Mouse (Mus musculus): ENCODE measurements around the gene Trim40. TPM values are rescaled to one million over a fixed set of nuclear protein-coding genes. Genes with fewer than 3 reads are reported as not detected.

The Trim40 gene
- polyA plus RNA-seq, 1 experiment from 2014 or later = not detected

- CTCF ChIA-PET = interaction anchor here (1.6 to 1.9 kb wide), 2 partner anchors 19 to 28 kb away, joined by 3 to 6 read pairs; no protein-coding TSS in a partner anchor
- ATAC-seq (no peak), DNase-seq (ENCODE audit: low read depth, low spot score) (no peak)
- POLR2A ChIA-PET = interaction anchor here (0.6 kb wide), 1 partner anchor 69 kb away, joined by 3 read pairs; no protein-coding TSS in a partner anchor
- in situ Hi-C loops (cut with MboI; ENCODE audit: low pct_unique_long_range_greater_than_20kb) = loop anchor here (5.0 kb wide), 1 partner anchor 82 kb away; the partner anchor contains the start of gene Zfp57
- H3K27me3 ChIP-seq = no peaks in the 10 kb centered on the region
- TF ChIP-seq CTCF (IDR thresholded peaks at IDR 0.05) = no peak
Observed at GRCm38 (mm10) chr17:36920239-36920638, 30.3 kb upstream of the Trim40 start.

GRCm38 (mm10) chr17:36915076-36915475, 25.2 kb upstream of the Trim40 start:
- peaks cover under 1% of the 10 kb centered on the region for H3K27me3 ChIP-seq
- ChIA-PET CTCF (interaction anchor here (1.1 to 7.7 kb wide), 12 partner anchors 10 to 133 kb away, joined by 3 to 51 read pairs (median 10); partner anchors contain the start of genes Trim31 and Trim40), POLR2A (interaction anchor here (1.2 kb wide), 1 partner anchor 131 kb away, joined by 3 read pairs; no protein-coding TSS in a partner anchor)
- no peak for ATAC-seq
- no peak for DNase-seq (ENCODE audit: low read depth, low spot score)
- TF ChIP-seq CTCF (IDR thresholded peaks at IDR 0.05) = peak; percentile 59
- in situ Hi-C loops (cut with MboI; ENCODE audit: low pct_unique_long_range_greater_than_20kb) = no loop called here

DNA sequence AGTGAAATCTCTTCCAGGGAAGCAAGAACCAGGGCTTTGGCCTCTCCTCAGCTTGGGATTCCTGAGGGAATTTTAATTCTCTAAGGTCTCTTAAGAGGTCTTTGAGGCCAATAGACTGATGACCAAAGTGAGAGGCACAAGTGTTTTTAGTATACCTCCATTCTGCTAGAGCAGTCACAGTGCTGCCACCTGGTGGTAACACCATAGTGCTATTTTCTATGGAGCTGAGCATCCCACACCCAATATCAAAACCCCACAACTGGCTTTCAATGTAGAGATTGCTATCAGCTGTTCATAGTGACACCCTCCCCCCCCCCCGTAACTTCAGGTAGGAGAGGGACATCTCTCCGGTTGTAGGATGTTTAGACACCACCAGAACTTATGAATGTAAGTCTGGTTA, 24.2 kb upstream of the Trim40 start:
- ChIA-PET CTCF (interaction anchor here (0.8 to 7.7 kb wide), 19 partner anchors 9 to 134 kb away, joined by 3 to 51 read pairs (median 6); partner anchors contain the start of genes Trim31 and Trim40), POLR2A (interaction anchor here (1.2 kb wide), 1 partner anchor 132 kb away, joined by 3 read pairs; no protein-coding TSS in a partner anchor)
- in situ Hi-C loops (cut with MboI; ENCODE audit: low pct_unique_long_range_greater_than_20kb) = no loop called here
- ATAC-seq (peak; percentile 76), DNase-seq (ENCODE audit: low read depth, low spot score) (no peak)
- peaks cover 5% of the 10 kb centered on the region for H3K27me3 ChIP-seq
- TF ChIP-seq CTCF (IDR thresholded peaks at IDR 0.05) = peak; percentile 71

DNA sequence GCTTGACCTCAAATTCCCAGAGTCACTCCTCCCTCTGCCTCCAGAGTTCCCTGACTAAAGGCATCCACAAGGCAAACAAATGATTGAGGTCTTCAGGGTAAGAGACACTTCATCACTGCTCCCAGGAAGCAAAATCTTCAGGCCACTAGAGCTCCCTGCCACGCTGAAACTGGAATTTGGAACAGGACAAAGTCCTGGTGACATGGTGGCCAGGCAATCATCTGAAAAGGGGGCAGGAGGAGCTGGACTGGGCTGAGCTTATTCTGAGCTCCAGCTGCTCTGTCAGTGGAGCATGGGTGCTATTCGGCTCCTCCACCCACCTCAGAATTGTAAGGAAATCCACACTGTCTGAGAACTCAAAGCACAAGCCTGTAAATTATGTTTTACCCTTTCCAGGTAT, 22.1 kb upstream of the Trim40 start:
- ATAC-seq (no peak), DNase-seq (ENCODE audit: low read depth, low spot score) (no peak)
- TF ChIP-seq CTCF (IDR thresholded peaks at IDR 0.05) = no peak
- ChIA-PET POLR2A (no interaction called here), CTCF (interaction anchor here (1.2 to 7.7 kb wide), 3 partner anchors 11 to 136 kb away, joined by 4 to 51 read pairs (median 11); partner anchors contain the start of gene Trim40)
- peaks cover 7% of the 10 kb centered on the region for H3K27me3 ChIP-seq
- in situ Hi-C loops (cut with MboI; ENCODE audit: low pct_unique_long_range_greater_than_20kb) = no loop called here

- CTCF ChIA-PET = interaction anchor here (7.7 kb wide), 1 partner anchor 18 kb away, joined by 51 read pairs; the partner anchor contains the start of gene Trim40
- peaks cover 15% of the 10 kb centered on the region for H3K27me3 ChIP-seq
- DNase-seq (ENCODE audit: low read depth, low spot score) (no peak), ATAC-seq (no peak)
- no peak for TF ChIP-seq CTCF (IDR thresholded peaks at IDR 0.05)
- POLR2A ChIA-PET = no interaction called here
- in situ Hi-C loops (cut with MboI; ENCODE audit: low pct_unique_long_range_greater_than_20kb) = no loop called here
Observed at GRCm38 (mm10) chr17:36909802-36910201, 19.9 kb upstream of the Trim40 start.

DNA sequence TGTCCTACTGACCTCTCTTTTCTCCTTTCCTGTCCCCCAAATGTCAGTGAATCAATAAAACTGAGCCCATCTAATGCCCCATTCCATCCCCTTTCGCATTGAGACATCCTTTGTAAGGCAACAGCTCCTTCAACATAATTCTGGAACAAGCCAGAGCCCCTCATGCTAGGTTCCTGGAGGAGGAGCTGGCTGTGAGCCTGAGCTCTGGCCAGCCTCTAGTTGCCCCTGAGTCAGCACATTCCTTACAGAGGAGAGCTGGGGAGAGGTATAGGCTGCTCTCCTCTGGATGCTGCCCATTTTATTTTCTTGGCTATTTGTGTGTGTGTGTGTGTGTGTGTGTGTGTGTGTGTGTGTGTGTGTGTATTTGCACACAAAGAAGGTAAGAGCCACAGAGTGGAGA, 18.3 kb upstream of the Trim40 start:
- DNase-seq (ENCODE audit: low read depth, low spot score) (no peak), ATAC-seq (no peak)
- in situ Hi-C loops (cut with MboI; ENCODE audit: low pct_unique_long_range_greater_than_20kb) = no loop called here
- ChIA-PET CTCF (interaction anchor here (1.8 to 1.9 kb wide), 2 partner anchors 15 to 89 kb away, joined by 5 to 10 read pairs; no protein-coding TSS in a partner anchor), POLR2A (no interaction called here)
- H3K27me3 ChIP-seq = peaks cover 21% of the 10 kb centered on the region
- no peak for TF ChIP-seq CTCF (IDR thresholded peaks at IDR 0.05)

- no peak for DNase-seq (ENCODE audit: low read depth, low spot score)
- H3K27me3 ChIP-seq = peaks cover 27% of the 10 kb centered on the region
- ChIA-PET CTCF (interaction anchor here (1.0 to 4.1 kb wide), 3 partner anchors 10 to 20 kb away, joined by 4 to 27 read pairs (median 10); no protein-coding TSS in a partner anchor), POLR2A (no interaction called here)
- no peak for ATAC-seq
- in situ Hi-C loops (cut with MboI; ENCODE audit: low pct_unique_long_range_greater_than_20kb) = no loop called here
- TF ChIP-seq CTCF (IDR thresholded peaks at IDR 0.05) = no peak
Observed at GRCm38 (mm10) chr17:36903651-36904050, 13.7 kb upstream of the Trim40 start.

DNA sequence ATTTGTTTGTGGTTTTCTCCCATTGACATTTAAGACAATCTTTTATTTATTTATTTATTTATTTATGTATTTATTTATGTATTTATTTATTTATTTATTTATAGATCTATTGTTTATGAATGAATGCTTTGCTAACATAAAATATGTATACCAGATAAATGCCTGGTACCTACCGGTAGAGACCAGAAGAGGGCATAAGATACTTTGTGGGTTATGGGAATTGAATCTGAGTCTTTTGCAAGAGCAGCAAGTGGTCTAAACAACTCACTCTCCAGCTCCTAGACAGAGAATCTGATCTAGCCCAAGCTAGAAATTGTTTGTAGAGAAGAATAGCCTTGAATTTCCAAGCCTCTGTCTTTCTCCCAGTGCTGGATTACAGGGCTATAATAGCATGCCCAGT, 10.8 kb upstream of the Trim40 start:
- ATAC-seq (no peak), DNase-seq (ENCODE audit: low read depth, low spot score) (no peak)
- peaks cover 23% of the 10 kb centered on the region for H3K27me3 ChIP-seq
- ChIA-PET POLR2A (no interaction called here), CTCF (interaction anchor here (2.4 kb wide), 2 partner anchors 8 to 14 kb away, joined by 10 read pairs; no protein-coding TSS in a partner anchor)
- TF ChIP-seq CTCF (IDR thresholded peaks at IDR 0.05) = peak; percentile 19
- in situ Hi-C loops (cut with MboI; ENCODE audit: low pct_unique_long_range_greater_than_20kb) = no loop called here

- no peak for TF ChIP-seq CTCF (IDR thresholded peaks at IDR 0.05)
- no peak for DNase-seq (ENCODE audit: low read depth, low spot score)
- peaks cover 16% of the 10 kb centered on the region for H3K27me3 ChIP-seq
- ChIA-PET CTCF (interaction anchor here (2.4 kb wide), 2 partner anchors 7 to 14 kb away, joined by 10 read pairs; no protein-coding TSS in a partner anchor), POLR2A (interaction anchor here (0.7 kb wide), 1 partner anchor 76 kb away, joined by 3 read pairs; no protein-coding TSS in a partner anchor)
- ATAC-seq = no peak
- in situ Hi-C loops (cut with MboI; ENCODE audit: low pct_unique_long_range_greater_than_20kb) = no loop called here
Observed at GRCm38 (mm10) chr17:36900001-36900400, 10.1 kb upstream of the Trim40 start.

DNA sequence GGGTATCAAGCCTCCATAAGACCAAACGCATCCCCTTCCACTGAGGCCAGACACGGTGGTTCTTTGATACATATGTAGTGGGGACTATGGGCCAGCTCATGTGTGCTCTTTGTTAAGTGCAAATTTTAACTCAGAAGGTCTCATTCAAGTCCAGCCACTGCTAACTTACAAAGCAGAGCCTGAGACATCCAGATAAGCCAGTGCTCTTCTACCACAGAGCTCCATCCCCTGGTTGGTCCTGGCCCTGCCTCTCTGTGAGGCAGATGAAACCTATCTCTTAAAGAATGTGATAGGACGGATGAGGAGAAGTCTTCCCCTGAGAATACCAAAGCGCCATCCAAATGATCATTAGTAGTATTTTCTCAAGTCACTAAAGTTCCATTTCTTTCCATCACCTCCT, 9.5 kb upstream of the Trim40 start:
- ChIA-PET POLR2A (no interaction called here), CTCF (no interaction called here)
- DNase-seq (ENCODE audit: low read depth, low spot score) (no peak), ATAC-seq (no peak)
- peaks cover 15% of the 10 kb centered on the region for H3K27me3 ChIP-seq
- in situ Hi-C loops (cut with MboI; ENCODE audit: low pct_unique_long_range_greater_than_20kb) = no loop called here
- no peak for TF ChIP-seq CTCF (IDR thresholded peaks at IDR 0.05)

- CTCF ChIA-PET = interaction anchor here (0.8 to 2.6 kb wide), 4 partner anchors 9 to 73 kb away, joined by 3 to 12 read pairs (median 6); no protein-coding TSS in a partner anchor
- TF ChIP-seq CTCF (IDR thresholded peaks at IDR 0.05) = no peak
- in situ Hi-C loops (cut with MboI; ENCODE audit: low pct_unique_long_range_greater_than_20kb) = no loop called here
- ATAC-seq (no peak), DNase-seq (ENCODE audit: low read depth, low spot score) (no peak)
- POLR2A ChIA-PET = no interaction called here
- peaks cover 4% of the 10 kb centered on the region for H3K27me3 ChIP-seq
Observed at GRCm38 (mm10) chr17:36897552-36898205, 7.8 kb upstream of the Trim40 start, which contains the start of gene Trim31. TSS of gene Trim31 (plus strand) at chr17:36898118.

All from Patski (cell line).